Mouse (Mus musculus) neural tube, embryonic 12.5 days (tissue): Measurements from ENCODE around the gene Rasa2. TPM values are rescaled to one million over a fixed set of nuclear protein-coding genes. Genes with fewer than 3 reads are reported as not detected.
A peak's percentile ranks its signal among the peaks of the same experiment; 100 is the strongest.
"Not testable (repeated sequence)": the region's sequence is repeated elsewhere in the genome, so short reads cannot be mapped to it uniquely, and the experiment has no call there.

Experiments used
- ATAC-seq: fragments of 200-750 bp; cut with Nextera tagmentation; 2 replicates; pipeline ENCODE4 v1.8.0; 2017; ENCODE audit warnings: low read depth, mild to moderate bottlenecking, moderate TSS enrichment, moderate library complexity; ENCODE audit not compliant: low FRiP score
- H3K27ac ChIP-seq: fragments of 300-500 bp; sonication (generic); 2 replicates; pipeline ENCODE4 v1.5.1; 2016
- H3K27me3 ChIP-seq: fragments of 300-500 bp; sonication (generic); replicated peaks from 2 replicates; pipeline ENCODE4 v1.6.1; 2016; ENCODE audit warnings: mild to moderate bottlenecking
- H3K36me3 ChIP-seq: fragments of 300-500 bp; sonication (generic); 2 replicates; pipeline ENCODE4 v1.6.1; 2016; ENCODE audit warnings: mild to moderate bottlenecking
- H3K4me1 ChIP-seq: fragments of 300-500 bp; sonication (generic); 2 replicates; pipeline ENCODE4 v1.6.1; 2016
- H3K4me2 ChIP-seq: fragments of 300-500 bp; sonication (generic); replicated peaks from 2 replicates; pipeline ENCODE4 v1.6.1; 2016; ENCODE audit warnings: mild to moderate bottlenecking
- H3K4me3 ChIP-seq: fragments of 300-500 bp; sonication (generic); 2 replicates; pipeline ENCODE4 v1.5.1; 2016
- H3K9ac ChIP-seq: fragments of 300-500 bp; sonication (generic); 2 replicates; pipeline ENCODE4 v1.6.1; 2016; ENCODE audit warnings: mild to moderate bottlenecking
- H3K9me3 ChIP-seq: fragments of 300-500 bp; sonication (generic); 2 replicates; pipeline ENCODE4 v1.6.1; 2016; ENCODE audit warnings: mild to moderate bottlenecking
- WGBS: fragments of 180-500 bp; shearing (Covaris S2); methylation state at CpG from one replicate; pipeline ENCODE4 v1.1.7; 2016; 5-methylcytosine and 5-hydroxymethylcytosine counted together
- polyA plus RNA-seq: library from polyadenylated mRNA; unstranded; fragments of >200 nt; fragmentation: Nextera tagmentation; extraction: Ambion mirVana; gene quantifications from 2 replicates; pipeline ENCODE4 v1.2.1, GENCODE M21; 2016

Gene Rasa2
- polyA plus RNA-seq, 1 experiment from 2014 or later = 17.9 TPM

GRCm38 (mm10) chr9:96536093-96536492 is 95.3 kb downstream of the Rasa2 start:
- not testable (repeated sequence) for ATAC-seq, H3K27ac ChIP-seq
- 97% methylated on average over 4 of the region's 4 CpGs for WGBS

DNA sequence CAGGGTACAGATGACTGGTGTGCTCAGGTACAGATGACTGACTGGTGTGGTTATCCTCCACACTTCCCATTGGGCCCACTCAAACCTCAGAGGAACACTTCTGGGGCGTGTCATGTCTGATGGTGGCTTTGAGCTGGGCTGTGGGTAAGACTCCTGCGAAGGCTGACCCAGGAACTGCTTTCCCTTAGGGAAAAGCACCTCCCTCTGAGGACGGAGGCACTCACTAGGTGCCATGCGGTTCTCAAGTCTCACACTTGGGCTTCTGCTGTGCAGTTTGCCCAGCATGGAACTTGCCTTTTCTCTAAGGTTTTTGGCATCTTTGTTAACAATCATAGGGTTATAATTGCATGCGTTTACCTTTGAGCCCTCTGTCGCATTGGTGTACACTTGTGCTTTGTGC is 96.0 kb downstream of the Rasa2 start:
- ATAC-seq = no peak
- WGBS = 87% methylated on average over 6 of the region's 6 CpGs
- no peaks in the 10 kb centered on the region for H3K9me3 ChIP-seq
- no peaks in the 10 kb centered on the region for H3K36me3 ChIP-seq
- H3K4me1 ChIP-seq = peaks cover 13% of the 10 kb centered on the region
- no peak overlapping the region for H3K4me3 ChIP-seq
- no peak overlapping the region for H3K9ac ChIP-seq
- no peak overlapping the region for H3K27ac ChIP-seq
- no peaks in the 10 kb centered on the region for H3K27me3 ChIP-seq
- H3K4me2 ChIP-seq = no peak overlapping the region

More at GRCm38 (mm10) chr9:96536093-96536492, 95.3 kb downstream of the Rasa2 start:
- not testable (repeated sequence) for H3K9ac ChIP-seq, H3K4me2 ChIP-seq, H3K27me3 ChIP-seq, H3K4me1 ChIP-seq, H3K9me3 ChIP-seq, H3K36me3 ChIP-seq, H3K4me3 ChIP-seq

DNA sequence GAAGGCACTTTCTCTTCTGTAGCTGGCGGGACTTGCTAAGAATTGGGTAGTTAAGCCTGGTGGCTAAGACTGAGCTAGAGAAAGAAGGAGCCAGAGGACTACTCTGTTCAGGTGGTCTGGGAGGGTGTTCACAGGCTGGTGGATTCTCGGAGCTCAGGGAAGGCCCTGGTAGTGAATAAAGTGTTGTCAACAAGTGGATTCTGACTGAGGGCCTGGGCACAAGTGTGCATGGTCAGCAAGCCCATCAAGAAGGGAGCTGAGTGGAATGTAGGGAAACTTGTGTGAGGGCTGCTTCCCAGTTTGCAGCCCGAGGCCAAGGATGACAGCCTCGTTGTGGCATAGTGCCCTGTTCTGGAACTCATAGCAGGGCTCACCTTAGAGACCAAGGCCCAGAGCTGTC is 97.2 kb downstream of the Rasa2 start:
- no peak for ATAC-seq
- 79% methylated on average over 4 of the region's 4 CpGs for WGBS
- Histone ChIP-seq H3K9ac (no peak overlapping the region), H3K4me3 (no peak overlapping the region), H3K4me2 (no peak overlapping the region), H3K27ac (no peak overlapping the region), H3K36me3 (no peaks in the 10 kb centered on the region), H3K4me1 (peaks cover 19% of the 10 kb centered on the region), H3K9me3 (no peaks in the 10 kb centered on the region), H3K27me3 (no peaks in the 10 kb centered on the region)

DNA sequence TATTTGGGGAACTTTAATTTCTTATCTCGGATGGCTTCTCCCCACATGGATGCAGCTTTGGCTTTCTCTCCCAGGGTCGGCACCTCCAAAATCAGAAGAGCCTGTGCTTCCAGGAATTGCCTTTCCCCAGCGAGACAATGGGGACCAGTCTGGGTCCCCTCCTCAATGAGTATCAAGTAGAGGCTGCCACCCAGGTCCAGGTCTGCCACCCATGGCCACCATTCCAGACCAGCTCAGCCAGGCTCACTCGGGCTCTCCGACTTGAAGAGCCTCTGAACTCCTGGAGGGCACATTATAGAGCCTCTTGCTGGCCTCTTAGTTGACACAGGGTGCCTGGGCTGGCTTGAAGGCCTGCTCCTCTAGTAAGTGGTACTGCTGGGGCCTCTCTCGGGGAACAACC is 97.9 kb downstream of the Rasa2 start:
- H3K27ac ChIP-seq = no peak overlapping the region
- H3K4me2 ChIP-seq = no peak overlapping the region
- H3K9me3 ChIP-seq = no peaks in the 10 kb centered on the region
- WGBS = 84% methylated on average over 6 of the region's 6 CpGs
- H3K36me3 ChIP-seq = no peaks in the 10 kb centered on the region
- ATAC-seq = no peak
- no peaks in the 10 kb centered on the region for H3K27me3 ChIP-seq
- no peak overlapping the region for H3K9ac ChIP-seq
- H3K4me3 ChIP-seq = no peak overlapping the region
- H3K4me1 ChIP-seq = peaks cover 19% of the 10 kb centered on the region

DNA sequence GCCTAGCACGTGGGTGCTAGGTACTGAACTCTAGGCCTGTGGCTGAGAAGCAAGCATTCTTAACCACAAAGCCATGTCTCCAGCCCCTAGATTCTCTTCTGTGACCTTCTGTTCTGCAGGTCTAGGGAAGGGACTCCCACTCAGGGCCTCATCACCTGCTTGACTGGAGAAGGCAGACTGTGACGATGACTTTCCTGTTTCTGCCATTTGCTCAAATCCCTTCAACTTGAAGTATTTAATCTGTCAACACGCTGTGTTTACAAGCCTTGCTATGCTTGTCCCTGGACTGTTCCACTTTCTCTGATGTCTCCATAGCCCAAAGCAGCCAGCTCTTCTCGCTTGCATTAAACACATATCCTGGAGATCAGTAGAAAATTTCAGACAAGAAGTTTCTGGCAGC is 98.9 kb downstream of the Rasa2 start:
- 88% methylated on average over 4 of the region's 4 CpGs for WGBS
- no peak for ATAC-seq
- H3K27ac ChIP-seq = no peak overlapping the region
- no peak overlapping the region for H3K4me2 ChIP-seq
- no peaks in the 10 kb centered on the region for H3K9me3 ChIP-seq
- H3K4me3 ChIP-seq = no peak overlapping the region
- no peak overlapping the region for H3K9ac ChIP-seq
- H3K27me3 ChIP-seq = no peaks in the 10 kb centered on the region
- H3K36me3 ChIP-seq = no peaks in the 10 kb centered on the region
- peaks cover 19% of the 10 kb centered on the region for H3K4me1 ChIP-seq

DNA sequence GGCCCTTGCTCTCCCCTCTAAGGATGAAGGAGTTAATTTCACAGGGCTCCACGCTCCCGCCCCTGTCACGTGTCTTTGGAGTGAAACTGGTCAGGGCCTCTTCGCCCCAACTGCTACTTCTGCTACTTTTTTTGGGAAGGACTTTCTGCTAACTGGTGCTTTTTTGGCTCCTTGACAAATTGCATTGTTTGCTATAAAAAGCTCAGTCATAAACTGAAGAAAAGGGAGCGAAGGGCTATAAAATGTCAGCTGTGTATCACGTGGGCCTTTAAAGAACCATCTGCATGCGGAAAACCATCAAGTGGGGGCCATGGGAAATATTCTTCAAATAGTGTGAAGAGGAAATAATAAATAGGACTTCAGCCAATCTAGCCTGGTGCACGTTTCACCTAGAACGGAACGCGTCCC is 100.7 kb downstream of the Rasa2 start:
- Histone ChIP-seq H3K9me3 (no peaks in the 10 kb centered on the region), H3K36me3 (no peaks in the 10 kb centered on the region), H3K27ac (no peak overlapping the region), H3K4me3 (no peak overlapping the region), H3K4me2 (peak overlapping the region; percentile 42), H3K27me3 (no peaks in the 10 kb centered on the region), H3K4me1 (peaks cover 11% of the 10 kb centered on the region), H3K9ac (no peak overlapping the region)
- 31% methylated on average over 11 of the region's 11 CpGs for WGBS
- ATAC-seq = peak; percentile 76

DNA sequence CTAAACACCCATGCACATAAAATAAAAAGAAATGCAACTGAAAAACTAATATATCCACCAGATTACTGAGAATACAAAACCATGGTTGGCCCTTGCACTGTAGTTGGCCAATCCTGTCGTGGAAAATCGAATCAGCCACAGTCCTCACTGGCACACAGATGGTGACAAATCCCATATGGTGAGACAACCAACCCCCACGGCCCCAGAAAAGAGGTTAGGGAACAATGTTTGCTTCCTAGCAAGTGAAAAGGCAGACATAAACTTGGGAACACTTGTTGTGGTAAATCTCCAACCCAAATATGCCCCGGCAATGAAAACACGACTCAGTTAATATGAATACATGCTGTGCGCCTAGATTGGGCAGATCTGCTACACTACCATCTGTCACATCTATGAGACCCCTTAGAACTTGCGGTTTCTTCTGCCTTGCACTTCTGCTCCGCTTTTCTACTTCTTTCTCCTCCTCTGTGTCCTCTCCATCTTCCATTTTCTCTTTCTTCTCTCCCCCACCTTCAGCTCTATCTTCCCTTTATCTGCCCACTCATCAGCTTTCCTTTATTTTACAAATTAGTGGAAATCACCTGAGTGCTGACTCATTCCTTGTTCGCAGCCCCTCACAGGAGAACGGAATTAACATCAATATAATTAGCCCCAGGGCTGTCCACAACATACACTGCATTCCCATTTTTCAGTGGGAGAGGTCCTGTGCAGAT is 101.3 kb downstream of the Rasa2 start:
- Histone ChIP-seq H3K4me3 (no peak overlapping the region), H3K27me3 (no peaks in the 10 kb centered on the region), H3K9ac (no peak overlapping the region), H3K36me3 (no peaks in the 10 kb centered on the region), H3K27ac (no peak overlapping the region), H3K4me1 (peaks cover 17% of the 10 kb centered on the region), H3K4me2 (peak overlapping the region; percentile 42), H3K9me3 (no peaks in the 10 kb centered on the region)
- no peak for ATAC-seq
- WGBS = 63% methylated on average over 10 of the region's 10 CpGs

- Histone ChIP-seq H3K27ac (no peak overlapping the region), H3K4me2 (no peak overlapping the region), H3K27me3 (no peaks in the 10 kb centered on the region), H3K9ac (no peak overlapping the region), H3K9me3 (no peaks in the 10 kb centered on the region), H3K36me3 (no peaks in the 10 kb centered on the region), H3K4me1 (peaks cover 21% of the 10 kb centered on the region), H3K4me3 (no peak overlapping the region)
- WGBS = 84% methylated on average over 4 of the region's 4 CpGs
- ATAC-seq = no peak
These were observed 105.4 kb downstream of the Rasa2 start for GRCm38 (mm10) chr9:96526011-96526410.

GRCm38 (mm10) chr9:96524972-96525506 is 106.4 kb downstream of the Rasa2 start, which contains the start of gene Gm28729:
Gm28729 (minus strand) TSS chr9:96525264.
- Histone ChIP-seq H3K27me3 (no peaks in the 10 kb centered on the region), H3K9ac (no peak within 1 kb of the TSS), H3K36me3 (no peaks in the 10 kb centered on the region), H3K4me1 (peaks cover 11% of the 10 kb centered on the region; the same call in 1 of the 2 replicates), H3K9me3 (no peaks in the 10 kb centered on the region), H3K4me2 (no peak within 1 kb of the TSS), H3K27ac (no peak within 1 kb of the TSS), H3K4me3 (no peak within 1 kb of the TSS)
- 64% methylated on average over 12 of the region's 12 CpGs for WGBS
- ATAC-seq = no peak

DNA sequence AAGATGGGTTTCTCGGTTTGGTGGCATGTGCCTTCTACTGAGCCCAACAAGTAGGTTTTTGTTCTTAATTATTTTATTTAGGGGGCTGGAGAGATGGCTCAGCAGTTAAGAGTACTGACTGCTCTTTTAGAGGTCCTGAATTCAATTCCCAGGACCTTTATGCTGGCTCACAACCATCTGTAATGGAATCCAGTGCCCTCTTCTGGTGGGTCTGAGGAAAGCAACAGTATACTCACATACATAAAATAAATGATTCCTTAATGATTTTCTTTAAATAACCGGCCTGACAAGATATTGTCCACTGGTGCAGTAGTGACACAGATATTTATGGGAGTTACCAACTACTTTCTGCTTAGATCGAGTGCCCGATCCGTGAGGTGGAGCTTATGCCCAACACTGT is 108.3 kb downstream of the Rasa2 start:
- no peak for ATAC-seq
- H3K4me3 ChIP-seq = no peak overlapping the region
- no peak overlapping the region for H3K9ac ChIP-seq
- H3K9me3 ChIP-seq = no peaks in the 10 kb centered on the region
- 90% methylated on average over 5 of the region's 5 CpGs for WGBS
- H3K4me1 ChIP-seq = peaks cover 10% of the 10 kb centered on the region; the same call in 1 of the 2 replicates
- no peak overlapping the region for H3K27ac ChIP-seq
- no peaks in the 10 kb centered on the region for H3K36me3 ChIP-seq
- no peak overlapping the region for H3K4me2 ChIP-seq
- no peaks in the 10 kb centered on the region for H3K27me3 ChIP-seq

- H3K27ac ChIP-seq = not testable (repeated sequence)
These were observed 109.8 kb downstream of the Rasa2 start for GRCm38 (mm10) chr9:96521574-96521973.

DNA sequence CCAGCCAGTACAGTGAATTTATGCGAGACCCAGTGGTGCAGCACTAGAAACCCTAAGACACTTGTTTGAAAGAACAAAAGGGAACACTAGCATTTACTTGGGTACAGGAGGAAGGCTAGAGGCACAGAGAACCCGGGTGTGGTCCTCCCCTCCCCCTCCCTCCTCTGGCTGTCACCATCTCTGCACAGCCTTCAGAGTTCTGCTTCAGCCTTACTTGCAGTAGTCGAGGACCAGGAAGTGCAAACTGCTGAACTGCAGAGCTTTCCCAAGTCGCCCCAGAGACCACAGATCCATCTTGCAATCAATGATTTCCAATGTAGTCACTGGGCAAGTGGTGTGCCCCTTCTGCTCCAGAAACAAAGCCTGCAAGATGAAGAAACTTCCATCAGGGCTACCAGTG is 114.0 kb downstream of the Rasa2 start:
- WGBS = 39% methylated on average over 4 of the region's 4 CpGs
- no peaks in the 10 kb centered on the region for H3K9me3 ChIP-seq
- no peaks in the 10 kb centered on the region for H3K4me1 ChIP-seq
- no peaks in the 10 kb centered on the region for H3K36me3 ChIP-seq
- no peak overlapping the region for H3K4me3 ChIP-seq
- no peak overlapping the region for H3K27ac ChIP-seq
- H3K9ac ChIP-seq = no peak overlapping the region
- no peak overlapping the region for H3K4me2 ChIP-seq
- ATAC-seq = no peak
- no peaks in the 10 kb centered on the region for H3K27me3 ChIP-seq

More at GRCm38 (mm10) chr9:96521574-96521973, 109.8 kb downstream of the Rasa2 start:
- H3K9ac ChIP-seq, H3K9me3 ChIP-seq, ATAC-seq, H3K27me3 ChIP-seq, H3K4me3 ChIP-seq, H3K36me3 ChIP-seq, H3K4me2 ChIP-seq, H3K4me1 ChIP-seq: not testable (repeated sequence)
- 76% methylated on average over 2 of the region's 2 CpGs for WGBS

DNA sequence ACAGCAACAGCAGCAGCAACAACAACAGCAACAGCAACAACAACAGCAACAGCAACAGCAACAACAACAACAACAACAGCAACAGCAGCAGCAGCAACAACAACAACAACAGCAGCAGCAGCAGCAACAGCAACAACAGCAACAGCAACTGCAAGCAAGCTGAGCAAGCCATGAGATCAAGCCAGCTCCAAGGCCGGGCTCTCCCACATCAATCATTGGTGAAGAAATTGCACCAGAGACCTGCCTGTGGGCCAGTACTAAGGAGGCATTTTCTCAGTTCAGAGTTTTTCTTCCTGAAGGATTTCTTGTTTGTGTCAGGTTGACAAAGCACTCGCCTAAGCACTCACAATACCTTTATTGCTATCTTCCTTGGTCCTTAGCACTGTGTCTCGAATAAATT is 114.6 kb downstream of the Rasa2 start:
- ATAC-seq = no peak
- 69% methylated on average over 3 of the region's 3 CpGs for WGBS
- H3K27ac ChIP-seq = no peak overlapping the region

More for the DNA sequence above, 114.6 kb downstream of the Rasa2 start:
- H3K9me3 ChIP-seq = no peaks in the 10 kb centered on the region
- H3K36me3 ChIP-seq = no peaks in the 10 kb centered on the region
- H3K27me3 ChIP-seq = no peaks in the 10 kb centered on the region
- no peak overlapping the region for H3K4me2 ChIP-seq
- no peak overlapping the region for H3K4me3 ChIP-seq
- no peaks in the 10 kb centered on the region for H3K4me1 ChIP-seq
- no peak overlapping the region for H3K9ac ChIP-seq
